Mouse (Mus musculus) liver, postnatal 0 days (tissue): ENCODE measurements at regions not wholly inside any gene's neighbourhood (a gene's known extent, or its start where the extent isn't known, plus 50 kb on each side); places are given as distances from the start of the nearest gene placed in this dataset.

Source experiments
- ATAC-seq: fragments of 200-750 bp; cut with Nextera tagmentation; 2 replicates; pipeline ENCODE4 v1.8.0; 2017; ENCODE audit warnings: mild to moderate bottlenecking, moderate library complexity
- DNase-seq: peaks from one replicate; pipeline ENCODE4 v3.0.0-alpha.2; 2016
- H3K27ac ChIP-seq: fragments of 300-500 bp; sonication (generic); 2 replicates; pipeline ENCODE4 v1.5.1; 2014; ENCODE audit warnings: antibody characterized with exemption, moderate library complexity, mild to moderate bottlenecking, low read depth
- H3K27me3 ChIP-seq: fragments of 300-500 bp; sonication (generic); 2 replicates; pipeline ENCODE4 v1.6.1; 2014; ENCODE audit warnings: low read length, control low read depth, mixed read lengths; ENCODE audit not compliant: insufficient read depth
- H3K36me3 ChIP-seq: fragments of 300-500 bp; sonication (generic); replicated peaks from 2 replicates; pipeline ENCODE4 v1.6.1; 2014; ENCODE audit warnings: mild to moderate bottlenecking, control low read depth, low read length, moderate library complexity, mixed read lengths; ENCODE audit not compliant: insufficient read depth
- H3K4me1 ChIP-seq: fragments of 300-500 bp; sonication (generic); 2 replicates; pipeline ENCODE4 v1.6.1; 2014; ENCODE audit warnings: antibody characterized with exemption, mild to moderate bottlenecking, control low read depth; ENCODE audit not compliant: insufficient read depth
- H3K4me2 ChIP-seq: fragments of 300-500 bp; sonication (generic); 2 replicates; pipeline ENCODE4 v1.6.1; 2014; ENCODE audit warnings: low read depth, mild to moderate bottlenecking, low read length, moderate library complexity, mixed read lengths
- H3K4me3 ChIP-seq: fragments of 300-500 bp; sonication (generic); 2 replicates; pipeline ENCODE4 v1.5.1; 2014; ENCODE audit warnings: low read depth, low read length
- H3K9ac ChIP-seq: fragments of 300-500 bp; sonication (generic); replicated peaks from 2 replicates; pipeline ENCODE4 v1.6.1; 2014; ENCODE audit warnings: mild to moderate bottlenecking, moderate library complexity
- H3K9me3 ChIP-seq: fragments of 300-500 bp; sonication (generic); 2 replicates; pipeline ENCODE4 v1.6.1; 2016; ENCODE audit warnings: mild to moderate bottlenecking, control low read depth, low read length, mixed read lengths
- CTCF ChIP-seq: sonication (generic); IDR thresholded peaks from 2 replicates; pipeline ENCODE4 v1.5.1; 2016; ENCODE audit warnings: antibody characterized with exemption, low read depth
- EP300 ChIP-seq: IDR thresholded peaks from 2 replicates; pipeline ENCODE4 v1.6.1; 2016; ENCODE audit warnings: antibody characterized with exemption, low read depth, mild to moderate bottlenecking
- WGBS: fragments of 180-500 bp; shearing (Covaris S2); extraction: QIAGEN DNeasy Blood & Tissue Kit; methylation state at CpG from one replicate; pipeline ENCODE4 v1.1.7; 2014; ENCODE audit not compliant: insufficient replicate concordance; 5-methylcytosine and 5-hydroxymethylcytosine counted together

GRCm38 (mm10) chr15:85645971-85646638 lies 63.8 kb upstream of the Wnt7b start:
- Histone ChIP-seq H3K27ac (peak overlapping the region; percentile 40), H3K36me3 (no peaks in the 10 kb centered on the region), H3K27me3 (peaks cover 14% of the 10 kb centered on the region; the same call in 1 of the 2 replicates), H3K9me3 (no peaks in the 10 kb centered on the region), H3K9ac (peak overlapping the region; percentile 72), H3K4me2 (peak overlapping the region; percentile 74), H3K4me3 (peak overlapping the region; percentile 52), H3K4me1 (peaks cover 10% of the 10 kb centered on the region)
- peak; percentile 31; the same call in 1 of the 2 replicates for ATAC-seq
- WGBS: 2% methylated on average over 33 of the region's 33 CpGs
- TF ChIP-seq EP300: no peak
- TF ChIP-seq CTCF: no peak
- DNase-seq: peak; percentile 42

DNA sequence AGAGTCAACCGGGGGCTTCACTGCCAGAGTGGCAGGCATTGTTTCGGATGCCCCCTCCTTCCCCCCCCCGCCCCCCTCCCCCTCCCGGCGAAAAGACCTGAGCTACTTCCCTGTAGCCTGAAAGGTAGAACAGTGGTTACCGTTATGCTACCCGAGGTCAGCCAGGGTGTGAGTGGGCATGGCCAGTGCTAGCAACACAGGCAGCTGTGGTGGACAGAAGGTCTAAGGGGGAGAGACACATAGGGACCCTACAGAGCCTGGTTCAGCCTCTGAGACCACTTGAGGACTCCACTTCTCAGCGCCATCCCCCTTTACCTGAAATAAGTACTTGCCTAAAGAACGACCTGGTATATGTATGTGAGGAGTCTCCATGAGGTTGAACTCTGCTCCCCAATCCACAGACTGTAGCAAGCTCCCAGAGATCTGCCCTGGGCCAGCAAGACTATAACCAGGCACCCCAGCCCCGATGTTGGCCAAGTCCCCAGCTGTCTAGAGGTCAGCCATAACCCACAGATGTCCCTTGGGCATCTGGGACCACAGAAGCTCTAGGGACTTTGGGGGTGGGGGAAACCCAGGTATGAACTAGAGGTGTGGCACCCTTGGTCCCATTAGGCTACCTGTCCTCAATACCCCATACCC lies 64.5 kb upstream of the Wnt7b start:
- 21% methylated on average over 10 of the region's 10 CpGs for WGBS
- peak overlapping the region; percentile 52 for H3K4me3 ChIP-seq
- DNase-seq (no peak), ATAC-seq (no peak)
- H3K9me3 ChIP-seq: no peaks in the 10 kb centered on the region
- no peak overlapping the region for H3K27ac ChIP-seq
- H3K9ac ChIP-seq: peak overlapping the region; percentile 72
- H3K4me2 ChIP-seq: peak overlapping the region; percentile 74
- H3K36me3 ChIP-seq: no peaks in the 10 kb centered on the region
- H3K4me1 ChIP-seq: peaks cover 10% of the 10 kb centered on the region
- TF ChIP-seq EP300: no peak
- TF ChIP-seq CTCF: no peak
- peaks cover 14% of the 10 kb centered on the region; the same call in 1 of the 2 replicates for H3K27me3 ChIP-seq

DNA sequence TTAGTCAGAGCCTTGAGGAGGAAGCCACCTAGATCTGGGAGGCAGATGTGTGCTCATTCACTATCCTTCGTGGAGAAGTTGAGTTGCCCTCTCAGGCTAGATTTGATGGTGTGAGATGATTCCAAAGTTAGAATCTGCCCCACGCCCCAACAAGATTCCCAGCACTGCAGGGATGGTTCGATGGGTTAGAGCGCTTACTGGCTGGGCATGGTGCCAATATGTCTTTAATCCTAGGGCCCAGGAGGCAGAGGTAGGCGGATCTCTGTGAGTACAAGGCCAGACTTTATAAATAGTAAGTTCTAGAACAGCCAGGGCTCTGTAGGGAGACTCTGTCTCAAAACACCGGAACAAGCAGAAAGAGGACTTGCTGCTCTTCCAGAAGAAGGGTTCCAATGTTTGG lies 65.3 kb upstream of the Wnt7b start:
- no peak for TF ChIP-seq EP300
- TF ChIP-seq CTCF: no peak
- H3K27ac ChIP-seq: no peak overlapping the region
- H3K9ac ChIP-seq: no peak overlapping the region
- H3K4me2 ChIP-seq: no peak overlapping the region
- no peak for ATAC-seq
- H3K27me3 ChIP-seq: peaks cover 14% of the 10 kb centered on the region; the same call in 1 of the 2 replicates
- no peaks in the 10 kb centered on the region for H3K9me3 ChIP-seq
- DNase-seq: no peak
- H3K4me1 ChIP-seq: peaks cover 10% of the 10 kb centered on the region
- H3K4me3 ChIP-seq: no peak overlapping the region
- H3K36me3 ChIP-seq: no peaks in the 10 kb centered on the region
- WGBS: 57% methylated on average over 6 of the region's 6 CpGs

DNA sequence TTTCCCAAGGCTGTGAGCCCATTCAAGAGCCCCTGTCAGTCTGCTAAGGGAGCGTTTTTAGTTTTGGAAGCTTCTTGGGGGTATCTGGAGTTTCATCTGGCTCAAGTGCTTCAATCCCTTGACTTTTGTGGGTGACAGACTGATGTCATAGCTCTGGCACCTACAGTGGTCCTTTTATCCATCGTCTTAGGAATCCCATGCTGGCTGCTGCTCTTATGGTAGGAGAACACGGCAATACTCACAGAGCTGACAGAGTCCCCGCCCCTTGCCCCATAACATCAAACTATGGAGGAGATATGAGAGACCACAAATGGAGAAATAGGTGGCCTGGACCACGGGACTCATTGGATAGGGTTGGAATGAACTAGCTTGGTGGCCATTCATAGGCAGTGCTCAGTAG lies 68.0 kb upstream of the Wnt7b start:
- H3K4me2 ChIP-seq: no peak overlapping the region
- ATAC-seq: no peak
- H3K4me3 ChIP-seq: no peak overlapping the region
- no peak for TF ChIP-seq CTCF
- TF ChIP-seq EP300: no peak
- no peaks in the 10 kb centered on the region for H3K36me3 ChIP-seq
- H3K9ac ChIP-seq: no peak overlapping the region
- peaks cover 13% of the 10 kb centered on the region for H3K4me1 ChIP-seq
- DNase-seq: no peak
- H3K27me3 ChIP-seq: peaks cover 8% of the 10 kb centered on the region; the same call in 1 of the 2 replicates
- H3K9me3 ChIP-seq: no peaks in the 10 kb centered on the region
- H3K27ac ChIP-seq: no peak overlapping the region
- 70% methylated on average over 5 of the region's 5 CpGs for WGBS

DNA sequence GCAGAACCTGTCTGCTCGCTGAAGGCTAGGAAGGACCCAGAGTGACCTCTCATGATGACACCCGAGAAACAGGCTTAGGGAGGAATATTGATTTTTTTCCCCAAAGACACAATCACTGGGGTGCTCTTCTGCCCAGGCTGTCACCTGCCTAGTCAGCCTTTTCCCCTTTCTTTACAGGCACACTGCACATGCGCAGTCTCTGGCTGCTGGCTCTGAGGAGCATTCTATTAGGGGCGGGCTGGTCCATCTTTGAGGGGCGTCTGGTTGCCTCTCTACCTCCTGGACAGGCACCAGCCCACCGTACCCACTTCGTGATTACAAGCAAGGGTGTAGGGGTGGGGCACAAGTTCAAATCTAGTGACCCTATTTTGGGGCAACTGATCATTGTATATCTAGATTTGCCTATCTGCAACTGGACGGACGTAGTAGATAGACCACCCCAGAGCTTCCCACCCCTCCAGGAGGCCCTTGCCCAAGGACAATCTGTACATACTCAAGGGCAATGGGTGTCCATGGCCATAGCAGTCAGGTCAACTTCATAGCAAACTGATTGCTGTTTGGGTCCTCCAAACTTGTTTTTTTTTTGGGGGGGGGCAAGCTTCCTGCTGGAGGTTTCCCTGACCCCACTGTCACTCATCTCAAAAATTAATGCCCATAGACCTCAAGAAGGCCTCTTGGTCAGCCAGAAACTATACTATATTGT lies 69.6 kb upstream of the Wnt7b start:
- Histone ChIP-seq H3K4me2 (no peak overlapping the region), H3K36me3 (no peaks in the 10 kb centered on the region), H3K4me3 (no peak overlapping the region), H3K27me3 (no peaks in the 10 kb centered on the region; the same call in 1 of the 2 replicates), H3K4me1 (peaks cover 3% of the 10 kb centered on the region; the same call in 1 of the 2 replicates), H3K9ac (no peak overlapping the region), H3K27ac (no peak overlapping the region), H3K9me3 (no peaks in the 10 kb centered on the region)
- TF ChIP-seq EP300 (no peak), CTCF (no peak)
- DNase-seq: no peak
- ATAC-seq: no peak
- WGBS: 73% methylated on average over 9 of the region's 9 CpGs

- H3K4me1 ChIP-seq: peaks cover 7% of the 10 kb centered on the region; the same call in 1 of the 2 replicates
- TF ChIP-seq EP300 (no peak), CTCF (no peak)
- no peak overlapping the region for H3K9ac ChIP-seq
- DNase-seq (no peak), ATAC-seq (no peak)
- WGBS: 80% methylated on average over 5 of the region's 5 CpGs
- no peaks in the 10 kb centered on the region for H3K9me3 ChIP-seq
- no peaks in the 10 kb centered on the region for H3K27me3 ChIP-seq
- no peak overlapping the region for H3K4me2 ChIP-seq
- no peak overlapping the region for H3K27ac ChIP-seq
- H3K36me3 ChIP-seq: no peaks in the 10 kb centered on the region
- no peak overlapping the region for H3K4me3 ChIP-seq
Measured at GRCm38 (mm10) chr15:85652431-85652830, 70.2 kb upstream of the Wnt7b start.
